Mouse (Mus musculus): ENCODE results near the gene Epgn. TPM values are rescaled to one million over a fixed set of nuclear protein-coding genes. Genes with fewer than 3 reads are reported as not detected.

The Epgn gene
- polyA plus RNA-seq (2015; fragmentation: Nextera tagmentation; extraction: Ambion mirVana), result not detected in 2 replicates

GRCm38 (mm10) chr5:91027164-91027563, at the start of gene Epgn:
TSS of gene Epgn (plus strand) at chr5:91027464.
- H3K4me2 ChIP-seq, result no peak within 1 kb of the TSS
- no peaks in the 10 kb centered on the region for H3K36me3 ChIP-seq
- no peaks in the 10 kb centered on the region for H3K9me3 ChIP-seq (replicated peaks)
- no peak within 1 kb of the TSS for H3K4me3 ChIP-seq (replicated peaks)
- H3K27me3 ChIP-seq (replicated peaks), result no peaks in the 10 kb centered on the region
- H3K9ac ChIP-seq (replicated peaks), result no peak within 1 kb of the TSS
- no peaks in the 10 kb centered on the region for H3K4me1 ChIP-seq
- 88% methylated on average over 6 of the region's 6 CpGs for WGBS
- no peak for ATAC-seq (ENCODE audit: low FRiP score)
- no peak within 1 kb of the TSS for H3K27ac ChIP-seq (replicated peaks)

GRCm38 (mm10) chr5:90980297-90980696, 47.0 kb upstream of the Epgn start:
- no peak overlapping the region for H3K27ac ChIP-seq (replicated peaks)

GRCm38 (mm10) chr5:90987605-90988004, 39.7 kb upstream of the Epgn start:
- no peaks in the 10 kb centered on the region for H3K9me3 ChIP-seq (replicated peaks)
- no peaks in the 10 kb centered on the region for H3K27me3 ChIP-seq (replicated peaks)
- no peak overlapping the region for H3K4me3 ChIP-seq (replicated peaks)
- peaks cover 18% of the 10 kb centered on the region for H3K36me3 ChIP-seq
- no peak for ATAC-seq (ENCODE audit: low FRiP score)
- no peak overlapping the region for H3K9ac ChIP-seq (replicated peaks)
- no peak overlapping the region for H3K27ac ChIP-seq (replicated peaks)
- no peaks in the 10 kb centered on the region for H3K4me1 ChIP-seq
- no peak overlapping the region for H3K4me2 ChIP-seq
- WGBS, result 80% methylated on average over 5 of the region's 5 CpGs

More at GRCm38 (mm10) chr5:90980297-90980696, 47.0 kb upstream of the Epgn start:
- ATAC-seq (ENCODE audit: low FRiP score), result no peak
- Histone ChIP-seq H3K4me3 (replicated peaks) (no peak overlapping the region), H3K9ac (replicated peaks) (no peak overlapping the region), H3K27me3 (replicated peaks) (no peaks in the 10 kb centered on the region), H3K4me1 (no peaks in the 10 kb centered on the region), H3K9me3 (replicated peaks) (no peaks in the 10 kb centered on the region), H3K4me2 (no peak overlapping the region), H3K36me3 (peaks cover 6% of the 10 kb centered on the region)
- WGBS, result 81% methylated on average over 7 of the region's 7 CpGs

GRCm38 (mm10) chr5:90988149-90988548, 39.1 kb upstream of the Epgn start:
- Histone ChIP-seq H3K36me3 (peaks cover 18% of the 10 kb centered on the region), H3K9ac (replicated peaks) (no peak overlapping the region), H3K4me1 (no peaks in the 10 kb centered on the region), H3K4me2 (no peak overlapping the region), H3K27me3 (replicated peaks) (no peaks in the 10 kb centered on the region), H3K4me3 (replicated peaks) (no peak overlapping the region), H3K9me3 (replicated peaks) (no peaks in the 10 kb centered on the region), H3K27ac (replicated peaks) (no peak overlapping the region)
- ATAC-seq (ENCODE audit: low FRiP score), result no peak
- WGBS, result 94% methylated on average over 3 of the region's 3 CpGs

- Histone ChIP-seq H3K27ac (replicated peaks) (no peak overlapping the region), H3K4me2 (no peak overlapping the region), H3K27me3 (replicated peaks) (no peaks in the 10 kb centered on the region), H3K9ac (replicated peaks) (no peak overlapping the region), H3K36me3 (peaks cover 18% of the 10 kb centered on the region), H3K4me1 (no peaks in the 10 kb centered on the region), H3K4me3 (replicated peaks) (no peak overlapping the region), H3K9me3 (replicated peaks) (no peaks in the 10 kb centered on the region)
- no peak for ATAC-seq (ENCODE audit: low FRiP score)
- WGBS, result 94% methylated on average over 4 of the region's 4 CpGs
Observed at GRCm38 (mm10) chr5:90988592-90988991, 38.7 kb upstream of the Epgn start.

- Histone ChIP-seq H3K27me3 (replicated peaks) (no peaks in the 10 kb centered on the region), H3K4me2 (no peak overlapping the region), H3K9me3 (replicated peaks) (no peaks in the 10 kb centered on the region), H3K27ac (replicated peaks) (no peak overlapping the region), H3K4me1 (no peaks in the 10 kb centered on the region), H3K36me3 (peaks cover 7% of the 10 kb centered on the region), H3K9ac (replicated peaks) (no peak overlapping the region), H3K4me3 (replicated peaks) (no peak overlapping the region)
- 95% methylated on average over 8 of the region's 8 CpGs for WGBS
- ATAC-seq (ENCODE audit: low FRiP score), result no peak
Observed at GRCm38 (mm10) chr5:90999942-91000341, 27.3 kb upstream of the Epgn start.

GRCm38 (mm10) chr5:91015216-91015615, 12.0 kb upstream of the Epgn start:
- Histone ChIP-seq H3K9ac (replicated peaks) (no peak overlapping the region), H3K27ac (replicated peaks) (no peak overlapping the region), H3K9me3 (replicated peaks) (no peaks in the 10 kb centered on the region), H3K4me2 (no peak overlapping the region), H3K36me3 (no peaks in the 10 kb centered on the region), H3K4me3 (replicated peaks) (no peak overlapping the region), H3K4me1 (no peaks in the 10 kb centered on the region), H3K27me3 (replicated peaks) (no peaks in the 10 kb centered on the region)
- WGBS, result 78% methylated on average over 10 of the region's 10 CpGs
- no peak for ATAC-seq (ENCODE audit: low FRiP score)

- Histone ChIP-seq H3K27me3 (replicated peaks) (no peaks in the 10 kb centered on the region), H3K27ac (replicated peaks) (no peak overlapping the region), H3K4me2 (no peak overlapping the region), H3K9me3 (replicated peaks) (no peaks in the 10 kb centered on the region), H3K36me3 (no peaks in the 10 kb centered on the region), H3K4me1 (no peaks in the 10 kb centered on the region), H3K4me3 (replicated peaks) (no peak overlapping the region), H3K9ac (replicated peaks) (no peak overlapping the region)
- ATAC-seq (ENCODE audit: low FRiP score), result no peak
- 85% methylated on average over 8 of the region's 8 CpGs for WGBS
Observed at GRCm38 (mm10) chr5:91023114-91023513, 4.2 kb upstream of the Epgn start.

GRCm38 (mm10) chr5:91027840-91028239, 576 bp downstream of the Epgn start:
- no peaks in the 10 kb centered on the region for H3K9me3 ChIP-seq (replicated peaks)
- H3K9ac ChIP-seq (replicated peaks), result no peak overlapping the region
- H3K4me1 ChIP-seq, result no peaks in the 10 kb centered on the region
- H3K4me2 ChIP-seq, result no peak overlapping the region
- no peak for ATAC-seq (ENCODE audit: low FRiP score)
- 83% methylated on average over 1 of the region's 1 CpGs for WGBS
- H3K4me3 ChIP-seq (replicated peaks), result no peak overlapping the region
- no peaks in the 10 kb centered on the region for H3K36me3 ChIP-seq
- no peak overlapping the region for H3K27ac ChIP-seq (replicated peaks)
- no peaks in the 10 kb centered on the region for H3K27me3 ChIP-seq (replicated peaks)

- Histone ChIP-seq H3K27ac (replicated peaks) (no peak overlapping the region), H3K4me3 (replicated peaks) (no peak overlapping the region), H3K9ac (replicated peaks) (no peak overlapping the region), H3K4me1 (no peaks in the 10 kb centered on the region), H3K9me3 (replicated peaks) (no peaks in the 10 kb centered on the region), H3K4me2 (no peak overlapping the region), H3K36me3 (no peaks in the 10 kb centered on the region), H3K27me3 (replicated peaks) (no peaks in the 10 kb centered on the region)
- 93% methylated on average over 2 of the region's 2 CpGs for WGBS
- no peak for ATAC-seq (ENCODE audit: low FRiP score)
Observed at GRCm38 (mm10) chr5:91030629-91031028, 3.4 kb downstream of the Epgn start.

- H3K4me3 ChIP-seq (replicated peaks), result no peak overlapping the region
Observed at GRCm38 (mm10) chr5:91035341-91035740, 8.1 kb downstream of the Epgn start.

GRCm38 (mm10) chr5:91036628-91037027, 9.4 kb downstream of the Epgn start:
- no peak overlapping the region for H3K27ac ChIP-seq (replicated peaks)
- no peaks in the 10 kb centered on the region for H3K36me3 ChIP-seq
- no peak overlapping the region for H3K4me3 ChIP-seq (replicated peaks)
- H3K4me2 ChIP-seq, result no peak overlapping the region
- WGBS, result 93% methylated on average over 4 of the region's 4 CpGs
- no peaks in the 10 kb centered on the region for H3K4me1 ChIP-seq
- no peak overlapping the region for H3K9ac ChIP-seq (replicated peaks)
- no peaks in the 10 kb centered on the region for H3K9me3 ChIP-seq (replicated peaks)
- H3K27me3 ChIP-seq (replicated peaks), result no peaks in the 10 kb centered on the region
- no peak for ATAC-seq (ENCODE audit: low FRiP score)

More at GRCm38 (mm10) chr5:91035341-91035740, 8.1 kb downstream of the Epgn start:
- Histone ChIP-seq H3K36me3 (no peaks in the 10 kb centered on the region), H3K4me2 (no peak overlapping the region), H3K27ac (replicated peaks) (no peak overlapping the region), H3K4me1 (no peaks in the 10 kb centered on the region), H3K9ac (replicated peaks) (no peak overlapping the region), H3K27me3 (replicated peaks) (no peaks in the 10 kb centered on the region), H3K9me3 (replicated peaks) (no peaks in the 10 kb centered on the region)
- WGBS, result 93% methylated on average over 2 of the region's 2 CpGs
- ATAC-seq (ENCODE audit: low FRiP score), result no peak

- no peaks in the 10 kb centered on the region for H3K9me3 ChIP-seq (replicated peaks)
- WGBS, result 84% methylated on average over 2 of the region's 2 CpGs
- H3K36me3 ChIP-seq, result no peaks in the 10 kb centered on the region
- ATAC-seq (ENCODE audit: low FRiP score), result no peak
- no peak overlapping the region for H3K4me2 ChIP-seq
- no peaks in the 10 kb centered on the region for H3K27me3 ChIP-seq (replicated peaks)
- no peak overlapping the region for H3K4me3 ChIP-seq (replicated peaks)
- H3K4me1 ChIP-seq, result no peaks in the 10 kb centered on the region
- no peak overlapping the region for H3K27ac ChIP-seq (replicated peaks)
- H3K9ac ChIP-seq (replicated peaks), result no peak overlapping the region
Observed at GRCm38 (mm10) chr5:91037756-91038155, 10.5 kb downstream of the Epgn start.
